Mouse (Mus musculus) heart, embryonic 16.5 days (tissue): ENCODE measurements around the gene Kctd8. TPM values are rescaled to one million over a fixed set of nuclear protein-coding genes. Genes with fewer than 3 reads are reported as not detected.

Experiments
- ATAC-seq: fragments of 200-750 bp; cut with Nextera tagmentation; replicated peaks from 2 replicates; pipeline ENCODE4 v1.8.0; 2017; ENCODE audit warnings: moderate number of reproducible peaks; ENCODE audit not compliant: insufficient read depth, low FRiP score; ENCODE audit errors: extremely low read depth
- H3K27ac ChIP-seq: fragments of 300-500 bp; sonication (generic); 2 replicates; pipeline ENCODE4 v1.5.1; 2014; ENCODE audit warnings: mild to moderate bottlenecking, low read length, control low read depth, moderate library complexity
- H3K27me3 ChIP-seq: fragments of 300-500 bp; sonication (generic); 2 replicates; pipeline ENCODE4 v1.6.1; 2014; ENCODE audit warnings: low read length, mixed read lengths; ENCODE audit not compliant: control insufficient read depth, insufficient read depth
- H3K36me3 ChIP-seq: fragments of 300-500 bp; sonication (generic); 2 replicates; pipeline ENCODE4 v1.6.1; 2014; ENCODE audit not compliant: control insufficient read depth, insufficient read depth
- H3K4me1 ChIP-seq: fragments of 300-500 bp; sonication (generic); 2 replicates; pipeline ENCODE4 v1.6.1; 2014; ENCODE audit warnings: low read length, mixed read lengths; ENCODE audit not compliant: control insufficient read depth, insufficient read depth
- H3K4me2 ChIP-seq: fragments of 300-500 bp; sonication (generic); 2 replicates; pipeline ENCODE4 v1.6.1; 2014; ENCODE audit warnings: low read depth, mild to moderate bottlenecking, control low read depth, low read length
- H3K4me3 ChIP-seq: fragments of 300-500 bp; sonication (generic); 2 replicates; pipeline ENCODE4 v1.5.1; 2014; ENCODE audit warnings: mild to moderate bottlenecking, control low read depth, low read length
- H3K9ac ChIP-seq: fragments of 300-500 bp; sonication (generic); 2 replicates; pipeline ENCODE4 v1.6.1; 2014; ENCODE audit warnings: low read length, control low read depth
- H3K9me3 ChIP-seq: fragments of 300-500 bp; sonication (generic); replicated peaks from 2 replicates; pipeline ENCODE4 v1.6.1; 2016; ENCODE audit warnings: low read length; ENCODE audit not compliant: control insufficient read depth
- WGBS: fragments of 180-500 bp; shearing (Covaris S2); extraction: QIAGEN DNeasy Blood & Tissue Kit; methylation state at CpG from one replicate; pipeline ENCODE4 v1.1.7; 2014; 5-methylcytosine and 5-hydroxymethylcytosine counted together
- polyA plus RNA-seq: library from polyadenylated mRNA; unstranded; fragments of >200 nt; fragmentation: Nextera tagmentation; extraction: Ambion mirVana; gene quantifications from 2 replicates; pipeline ENCODE4 v1.2.1, GENCODE M21; 2015

Gene Kctd8
- 1.1 and 1.3 TPM in 2 replicates for polyA plus RNA-seq

DNA sequence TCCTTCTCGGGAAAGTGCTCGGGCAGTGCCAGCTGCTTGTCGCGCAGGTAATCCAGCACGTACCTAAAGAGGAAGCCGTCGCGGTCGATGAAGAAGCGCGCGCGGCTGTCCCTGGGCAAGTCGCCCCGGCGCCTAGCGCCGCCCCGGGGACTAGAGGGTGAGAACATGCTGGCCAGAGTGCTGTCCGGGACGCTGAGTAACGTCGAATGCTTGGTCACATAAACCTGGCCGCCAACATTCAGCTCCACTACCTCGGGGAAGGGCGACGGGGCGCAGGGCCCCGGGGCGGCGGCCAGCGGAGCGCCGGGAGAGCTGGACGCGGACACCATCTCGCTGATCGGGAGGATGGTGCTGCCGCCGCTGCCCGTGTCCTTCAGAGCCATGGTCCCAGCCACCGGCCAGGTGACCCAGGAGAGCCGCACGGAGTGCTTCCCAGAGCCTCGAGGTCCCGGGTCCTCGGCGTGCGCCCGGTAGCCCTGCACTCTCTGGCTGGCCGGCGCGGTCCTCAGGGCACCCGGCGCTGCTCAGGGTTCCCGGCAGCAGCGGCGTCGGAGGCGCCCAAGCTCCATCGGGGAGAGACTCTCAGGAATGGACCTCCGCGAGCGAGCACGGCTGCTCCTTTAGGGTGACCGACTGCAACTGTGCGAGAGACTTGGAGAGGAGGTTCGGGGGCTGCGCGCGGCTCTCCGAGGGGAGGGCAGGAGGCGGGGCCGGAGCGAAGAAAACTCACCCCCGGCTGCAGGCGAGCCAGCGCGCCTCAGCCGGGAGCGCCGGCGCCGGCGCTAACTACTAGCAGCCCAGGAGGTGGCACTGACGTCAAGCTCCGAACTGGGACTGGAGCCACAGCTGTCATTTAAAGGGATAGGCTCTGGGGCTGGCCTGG lies at the start of gene Kctd8:
TSS of gene Kctd8 (minus strand) at position 761 of the 883 bp plus-strand sequence.
- peak; percentile 91 for ATAC-seq
- Histone ChIP-seq H3K9ac (peak within 1 kb of the TSS; percentile 71), H3K4me3 (peak within 1 kb of the TSS; percentile 63), H3K4me1 (peaks cover 2% of the 10 kb centered on the region), H3K36me3 (no peaks in the 10 kb centered on the region), H3K27ac (0 out of 2 replicates have a peak within 1 kb of the TSS, but pooled peaks have one; percentile 46), H3K4me2 (peak within 1 kb of the TSS; percentile 70), H3K27me3 (peaks cover 15% of the 10 kb centered on the region), H3K9me3 (no peaks in the 10 kb centered on the region)
- under 1% methylated on average over 84 of the region's 87 CpGs for WGBS

DNA sequence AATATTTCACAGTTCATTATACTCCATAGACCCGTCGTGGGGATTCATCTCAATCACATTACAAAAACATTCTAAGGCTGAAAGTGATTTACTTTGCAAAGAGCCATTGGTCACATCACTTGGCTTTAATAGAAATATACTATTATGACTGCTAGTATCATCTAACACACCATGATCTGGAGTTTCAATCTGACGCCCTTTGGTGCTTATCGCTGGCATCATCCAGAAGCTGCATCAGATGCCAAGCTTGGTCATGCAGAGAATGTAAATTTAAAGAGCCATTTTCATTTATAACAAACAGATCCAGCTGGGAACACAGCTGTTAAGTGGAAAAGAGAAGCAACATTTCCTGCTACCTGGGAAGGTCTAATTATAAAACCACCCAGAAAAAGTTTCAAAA lies 37.6 kb upstream of the Kctd8 start:
- Histone ChIP-seq H3K36me3 (no peaks in the 10 kb centered on the region), H3K9ac (no peak overlapping the region), H3K4me1 (no peaks in the 10 kb centered on the region), H3K9me3 (no peaks in the 10 kb centered on the region), H3K4me3 (no peak overlapping the region), H3K27ac (no peak overlapping the region), H3K27me3 (no peaks in the 10 kb centered on the region), H3K4me2 (no peak overlapping the region)
- WGBS, result 79% methylated on average over 4 of the region's 4 CpGs
- ATAC-seq, result no peak

DNA sequence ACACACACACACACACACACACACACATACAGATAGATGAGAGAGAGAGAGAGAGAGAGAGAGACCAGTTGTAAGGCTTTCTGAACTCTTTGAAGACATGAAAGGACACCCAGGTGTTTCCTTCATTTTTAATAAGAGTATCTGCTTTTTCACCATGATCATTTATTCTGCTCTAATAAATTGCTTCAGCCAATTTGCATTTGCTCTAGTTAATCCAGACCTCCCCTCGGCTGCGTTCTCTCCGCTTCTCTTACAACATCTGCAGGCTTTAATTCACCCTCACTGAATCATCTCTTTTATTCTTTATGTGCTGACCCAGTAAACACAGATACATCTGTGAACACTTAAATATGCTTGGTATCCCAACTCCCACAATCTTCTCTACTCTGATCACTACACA lies 9.1 kb upstream of the Kctd8 start:
- Histone ChIP-seq H3K27ac (no peak overlapping the region), H3K27me3 (no peaks in the 10 kb centered on the region), H3K36me3 (no peaks in the 10 kb centered on the region), H3K4me2 (no peak overlapping the region), H3K9me3 (no peaks in the 10 kb centered on the region), H3K4me3 (no peak overlapping the region), H3K4me1 (no peaks in the 10 kb centered on the region; the same call in 1 of the 2 replicates), H3K9ac (no peak overlapping the region)
- WGBS, result 75% methylated on average over 3 of the region's 3 CpGs
- ATAC-seq, result no peak

DNA sequence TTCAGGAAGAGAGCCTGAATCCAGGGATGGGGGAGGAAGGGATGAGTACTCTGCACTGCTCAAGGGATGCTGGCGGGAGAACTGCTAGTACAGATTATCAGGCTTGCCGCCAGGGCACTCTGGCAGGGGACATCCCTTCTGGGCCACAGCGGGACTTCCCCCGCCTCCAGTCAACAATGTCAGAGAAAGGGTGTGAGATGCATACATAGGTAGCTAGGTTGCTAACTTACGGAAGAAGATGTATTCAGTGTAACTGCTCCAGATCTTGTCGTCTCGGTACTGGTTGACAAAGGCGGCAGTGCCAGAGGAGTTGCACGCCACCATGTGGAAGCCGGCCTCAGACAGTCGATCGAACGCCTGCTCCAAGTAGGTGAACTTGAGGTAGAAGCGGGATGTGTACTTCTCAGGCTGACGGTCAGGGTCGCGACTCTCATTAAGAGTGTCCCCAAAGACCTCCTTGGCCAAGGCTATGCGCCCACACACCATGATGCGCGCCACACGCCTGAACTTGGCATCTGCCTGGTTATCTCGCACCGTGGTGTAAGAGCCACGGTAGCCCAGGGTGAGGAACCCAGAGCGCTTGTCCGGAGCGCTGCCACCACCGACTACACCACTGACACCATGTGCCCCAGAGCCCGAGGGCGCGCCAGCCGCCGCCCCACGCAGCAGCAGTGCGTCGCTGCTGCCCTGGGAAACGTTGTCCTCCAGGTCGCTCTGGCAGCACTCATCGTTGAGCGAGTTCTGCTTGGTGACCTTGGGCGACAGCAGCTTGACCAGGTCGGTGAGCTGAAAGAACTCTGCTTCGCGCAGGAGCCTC lies 1.2 kb downstream of the Kctd8 start:
- H3K4me1 ChIP-seq, result peaks cover 2% of the 10 kb centered on the region
- H3K36me3 ChIP-seq, result no peaks in the 10 kb centered on the region
- peak overlapping the region; percentile 71 for H3K9ac ChIP-seq
- H3K27ac ChIP-seq, result no peak overlapping the region
- H3K4me2 ChIP-seq, result peak overlapping the region; percentile 70
- H3K4me3 ChIP-seq, result peak overlapping the region; percentile 63
- no peaks in the 10 kb centered on the region for H3K9me3 ChIP-seq
- ATAC-seq, result 0 out of 2 replicates have a peak, but pooled peaks have one; percentile 23
- peaks cover 15% of the 10 kb centered on the region for H3K27me3 ChIP-seq
- 1% methylated on average over 44 of the region's 44 CpGs for WGBS

DNA sequence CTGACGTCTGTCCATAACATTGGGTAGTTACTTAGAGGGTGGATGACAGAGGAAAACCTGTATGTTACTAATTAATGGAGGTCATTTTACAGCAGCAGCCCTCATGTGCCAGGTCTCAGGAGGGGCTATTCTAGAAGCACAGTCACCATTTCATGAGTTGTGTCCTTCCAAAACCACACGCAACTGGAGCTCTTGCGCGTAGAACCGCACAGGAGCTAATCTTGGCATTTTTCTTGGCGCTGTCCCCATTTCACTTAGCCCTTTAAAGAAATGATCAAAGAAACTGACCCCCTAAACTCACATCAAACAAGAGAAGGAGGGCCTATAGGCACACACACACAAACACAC lies 1.9 kb downstream of the Kctd8 start:
- H3K9me3 ChIP-seq, result no peaks in the 10 kb centered on the region
- peaks cover 2% of the 10 kb centered on the region for H3K4me1 ChIP-seq
- H3K9ac ChIP-seq, result no peak overlapping the region
- WGBS, result 69% methylated on average over 6 of the region's 6 CpGs
- peaks cover 15% of the 10 kb centered on the region for H3K27me3 ChIP-seq
- ATAC-seq, result no peak
- no peaks in the 10 kb centered on the region for H3K36me3 ChIP-seq
- peak overlapping the region; percentile 70; the same call in 1 of the 2 replicates for H3K4me2 ChIP-seq
- no peak overlapping the region for H3K27ac ChIP-seq
- H3K4me3 ChIP-seq, result peak overlapping the region; percentile 63; the same call in 1 of the 2 replicates

DNA sequence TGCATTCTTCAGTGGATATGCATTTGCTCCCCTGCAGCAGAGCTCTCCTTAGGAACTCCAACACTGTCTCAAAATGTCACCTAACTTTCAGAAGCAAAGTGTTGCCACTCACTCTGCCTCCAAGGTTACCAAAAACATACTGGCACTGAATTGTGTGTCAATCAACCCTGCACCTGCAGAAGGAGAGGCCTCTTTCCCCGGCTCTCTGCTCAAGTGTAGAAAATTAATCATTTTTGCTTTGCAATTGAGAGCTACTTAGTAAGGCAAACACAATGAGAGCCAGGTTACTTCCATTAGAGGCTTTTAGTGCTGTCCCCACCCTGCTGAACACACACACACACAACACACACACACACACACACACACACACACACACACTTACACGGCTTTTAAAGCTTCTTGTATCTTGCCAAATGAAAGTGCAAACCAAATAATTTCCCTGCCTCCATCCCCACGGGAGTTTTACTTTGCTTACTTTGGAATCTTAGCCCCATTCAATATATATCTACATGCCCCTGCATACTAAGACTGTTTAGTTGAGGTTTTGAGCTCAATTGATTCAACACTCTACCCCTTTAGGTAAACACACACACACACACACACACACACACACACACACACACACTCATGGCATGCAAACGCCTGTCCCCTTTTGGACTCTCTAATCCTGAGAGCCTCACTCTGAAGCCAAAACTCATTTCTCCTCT lies 2.4 kb downstream of the Kctd8 start:
- peak overlapping the region; percentile 70; the same call in 1 of the 2 replicates for H3K4me2 ChIP-seq

DNA sequence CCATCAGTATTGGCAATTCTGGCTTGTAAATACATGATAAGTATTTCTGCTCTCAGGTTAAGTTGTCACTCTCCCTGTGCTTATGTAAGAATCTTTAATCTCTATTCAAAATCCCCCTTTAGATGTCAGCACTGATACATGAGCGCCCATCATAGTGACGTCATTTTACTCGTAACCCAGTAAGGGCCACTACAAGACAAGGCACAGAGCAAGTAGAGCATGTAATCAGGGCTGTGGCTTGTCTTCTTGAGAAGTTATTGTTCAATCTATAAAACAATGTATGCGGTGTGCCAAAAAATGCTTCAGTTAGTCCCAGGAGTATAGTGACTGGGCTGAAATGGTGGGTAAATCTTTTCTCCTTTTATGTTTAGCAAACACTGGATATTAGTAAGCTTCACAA lies 13.9 kb downstream of the Kctd8 start:
- ATAC-seq, result no peak
- Histone ChIP-seq H3K4me2 (no peak overlapping the region), H3K4me1 (no peaks in the 10 kb centered on the region), H3K9ac (no peak overlapping the region), H3K27ac (no peak overlapping the region), H3K4me3 (no peak overlapping the region), H3K27me3 (no peaks in the 10 kb centered on the region), H3K36me3 (no peaks in the 10 kb centered on the region), H3K9me3 (no peaks in the 10 kb centered on the region)
- 74% methylated on average over 4 of the region's 4 CpGs for WGBS

More for the DNA sequence above, 2.4 kb downstream of the Kctd8 start:
- Histone ChIP-seq H3K4me1 (peaks cover 2% of the 10 kb centered on the region), H3K36me3 (no peaks in the 10 kb centered on the region), H3K9ac (no peak overlapping the region), H3K27me3 (peaks cover 15% of the 10 kb centered on the region), H3K9me3 (no peaks in the 10 kb centered on the region), H3K4me3 (no peak overlapping the region), H3K27ac (no peak overlapping the region)
- WGBS, result 41% methylated on average over 4 of the region's 4 CpGs
- no peak for ATAC-seq

DNA sequence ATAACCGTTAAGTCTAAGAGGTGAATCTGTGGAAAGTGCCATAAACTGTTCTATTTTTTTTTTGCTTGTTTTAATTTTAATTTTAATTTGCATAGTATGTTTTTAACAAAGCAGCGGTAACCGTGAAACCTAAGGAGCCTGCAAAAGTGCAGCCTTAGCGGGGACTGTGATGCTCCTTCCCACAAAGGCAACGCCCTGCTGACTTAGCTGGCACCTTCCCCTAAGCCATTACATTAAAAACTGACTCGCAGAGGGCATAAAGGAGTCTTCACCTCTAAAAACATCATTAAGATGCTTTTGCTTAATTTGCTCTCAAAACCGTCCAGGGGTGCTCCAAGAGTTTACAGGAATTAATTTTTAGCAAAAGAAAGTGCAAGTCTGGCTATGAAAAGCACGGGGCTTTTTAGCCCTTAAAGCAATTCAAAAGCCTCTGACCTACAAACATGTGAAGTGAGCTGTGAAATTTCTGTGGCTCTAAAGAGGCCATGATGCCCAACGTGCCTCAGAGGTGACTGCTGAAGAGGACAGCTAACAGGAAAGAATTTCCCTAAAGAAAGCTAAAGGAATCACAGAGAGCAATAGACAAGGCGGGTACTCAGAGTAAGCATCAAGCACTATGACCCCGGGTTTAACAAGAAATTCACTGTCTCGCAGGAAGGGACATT lies 16.8 kb downstream of the Kctd8 start:
- H3K4me2 ChIP-seq, result no peak overlapping the region
- ATAC-seq, result no peak
- H3K4me3 ChIP-seq, result no peak overlapping the region
- 63% methylated on average over 12 of the region's 12 CpGs for WGBS
- no peak overlapping the region for H3K9ac ChIP-seq
- H3K27ac ChIP-seq, result no peak overlapping the region
- no peaks in the 10 kb centered on the region for H3K27me3 ChIP-seq
- H3K9me3 ChIP-seq, result no peaks in the 10 kb centered on the region
- no peaks in the 10 kb centered on the region for H3K4me1 ChIP-seq
- H3K36me3 ChIP-seq, result no peaks in the 10 kb centered on the region
